Mouse (Mus musculus) heart, embryonic 14.5 days (tissue): ENCODE results near the gene Afap1. TPM values are rescaled to one million over a fixed set of nuclear protein-coding genes. Genes with fewer than 3 reads are reported as not detected.

Experiments
- ATAC-seq: fragments of 200-750 bp; cut with Nextera tagmentation; 2 replicates; pipeline ENCODE4 v1.8.0; 2017; ENCODE audit warnings: low read depth, moderate TSS enrichment; ENCODE audit not compliant: insufficient number of reproducible peaks, insufficient read depth, low FRiP score
- H3K27ac ChIP-seq, 2 experiments: fragments of 200-500 bp in 1 of 2; fragments of 300-500 bp in 1 of 2; sonication (generic) in 1 of 2; replicated peaks in 1 of 2; 2 replicates each; pipeline ENCODE4 v1.5.1; 2012 to 2014; ENCODE audit warnings: low read depth in 2 of 2, low read length in 2 of 2, control low read depth in 1 of 2, mild to moderate bottlenecking in 1 of 2, mixed read lengths in 1 of 2; ENCODE audit not compliant: control insufficient read depth in 1 of 2, insufficient read depth in 1 of 2
- H3K27me3 ChIP-seq: fragments of 300-500 bp; sonication (generic); 2 replicates; pipeline ENCODE4 v1.6.1; 2014; ENCODE audit warnings: mild to moderate bottlenecking, low read length, control low read depth; ENCODE audit not compliant: control insufficient read depth, insufficient read depth
- H3K36me3 ChIP-seq: fragments of 300-500 bp; sonication (generic); 2 replicates; pipeline ENCODE4 v1.6.1; 2014; ENCODE audit warnings: mild to moderate bottlenecking, control low read depth, low read length, mixed read lengths; ENCODE audit not compliant: control insufficient read depth, insufficient read depth
- H3K4me1 ChIP-seq, 2 experiments: fragments of 200-500 bp in 1 of 2; fragments of 300-500 bp in 1 of 2; sonication (generic) in 1 of 2; 2 replicates each; pipeline ENCODE4 v1.6.1; 2012 to 2014; ENCODE audit warnings: low read length in 2 of 2, control low read depth in 1 of 2, mixed read lengths in 1 of 2; ENCODE audit not compliant: control insufficient read depth in 2 of 2, insufficient read depth in 2 of 2
- H3K4me2 ChIP-seq: fragments of 300-500 bp; sonication (generic); 2 replicates; pipeline ENCODE4 v1.6.1; 2014; ENCODE audit warnings: mild to moderate bottlenecking, low read length
- H3K4me3 ChIP-seq, 2 experiments: fragments of 200-500 bp in 1 of 2; fragments of 300-500 bp in 1 of 2; sonication (generic) in 1 of 2; 2 replicates each; pipeline ENCODE4 v1.5.1; 2012 to 2014; ENCODE audit warnings: low read length in 2 of 2, mild to moderate bottlenecking in 2 of 2, control low read depth in 1 of 2, low read depth in 1 of 2, moderate library complexity in 1 of 2; ENCODE audit not compliant: control insufficient read depth in 1 of 2, insufficient read depth in 1 of 2
- H3K9ac ChIP-seq: fragments of 300-500 bp; sonication (generic); 2 replicates; pipeline ENCODE4 v1.6.1; 2014; ENCODE audit warnings: mild to moderate bottlenecking, low read length
- H3K9me3 ChIP-seq: fragments of 300-500 bp; sonication (generic); 2 replicates; pipeline ENCODE4 v1.6.1; 2016; ENCODE audit warnings: low read length, control low read depth; ENCODE audit not compliant: control insufficient read depth
- WGBS: fragments of 180-500 bp; shearing (Covaris S2); extraction: QIAGEN DNeasy Blood & Tissue Kit; methylation state at CpG from one replicate; pipeline ENCODE4 v1.1.7; 2014; 5-methylcytosine and 5-hydroxymethylcytosine counted together
- polyA plus RNA-seq: library from polyadenylated mRNA; unstranded; fragments of >200 nt; fragmentation: Nextera tagmentation; extraction: Ambion mirVana; gene quantifications from 2 replicates; pipeline ENCODE4 v1.2.1, GENCODE M21; 2014

Gene Afap1
- polyA plus RNA-seq, 1 experiment from 2014 or later = 24.8 TPM

DNA sequence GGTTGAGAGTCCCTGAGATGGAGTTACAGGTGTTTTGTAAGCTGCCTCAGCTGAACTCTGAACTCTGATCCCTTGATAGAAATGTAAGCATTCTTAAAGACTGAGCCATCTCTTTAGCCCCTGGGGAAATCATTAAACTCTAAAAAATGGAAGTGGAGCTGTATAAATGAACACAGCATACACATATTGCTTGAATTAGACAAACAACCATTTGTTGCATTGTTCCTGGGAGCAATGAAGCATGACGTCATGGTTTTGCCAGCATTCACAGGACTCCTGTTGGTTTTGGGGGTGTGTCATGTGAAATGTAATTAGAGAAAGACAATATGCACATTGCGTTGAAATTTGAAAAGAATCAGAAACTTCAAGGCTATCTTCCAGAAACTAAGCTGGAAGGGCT lies 3.5 kb upstream of the Afap1 start:
- 77% methylated on average over 2 of the region's 2 CpGs for WGBS
- Histone ChIP-seq H3K36me3 (no peaks in the 10 kb centered on the region), H3K4me1 (peaks cover 4 to 6% of the 10 kb centered on the region in 2 experiments; a peak in 3 of 4 replicates), H3K27me3 (no peaks in the 10 kb centered on the region), H3K27ac (no peak overlapping the region), H3K4me3 (no peak overlapping the region), H3K4me2 (no peak overlapping the region), H3K9ac (no peak overlapping the region), H3K9me3 (no peaks in the 10 kb centered on the region)
- ATAC-seq = no peak

DNA sequence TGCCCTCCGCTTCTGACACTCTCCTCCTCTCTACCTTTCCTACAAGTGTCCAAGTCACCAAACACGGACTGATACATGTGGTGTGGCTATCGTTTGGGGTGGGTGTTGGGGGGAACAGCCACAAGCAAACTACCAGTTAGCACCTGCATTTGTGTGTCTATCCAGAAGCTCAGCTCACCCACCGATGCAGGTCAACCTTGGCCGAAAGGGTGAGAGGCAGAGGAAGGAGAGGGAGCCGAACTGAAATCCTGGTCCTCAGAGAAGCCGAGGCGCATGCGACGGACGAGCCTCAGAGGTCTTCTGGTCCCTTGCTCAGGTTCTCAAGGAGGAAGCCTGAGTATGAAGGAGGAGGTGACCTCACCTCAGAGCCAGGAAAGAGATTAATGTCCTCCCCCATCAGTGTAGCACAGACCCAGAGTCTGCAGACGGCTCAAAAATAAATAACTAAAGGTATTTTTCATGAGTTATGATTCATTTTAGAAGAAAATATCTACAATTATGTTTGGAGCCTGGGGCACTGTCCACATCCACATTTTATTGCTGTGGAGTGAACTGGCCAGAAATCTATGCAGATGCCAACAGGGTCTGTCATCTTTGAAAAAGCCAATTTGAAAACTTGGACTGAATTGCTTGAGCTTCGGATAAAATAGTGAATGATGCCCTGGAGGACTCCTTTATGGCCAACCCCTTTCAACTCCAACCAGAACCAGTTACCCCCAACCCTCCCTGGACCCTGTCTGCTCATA lies 2.0 kb upstream of the Afap1 start:
- H3K9ac ChIP-seq = no peak overlapping the region
- ATAC-seq = no peak
- H3K27ac ChIP-seq = no peak overlapping the region
- no peak overlapping the region for H3K4me2 ChIP-seq
- H3K36me3 ChIP-seq = no peaks in the 10 kb centered on the region
- WGBS = 90% methylated on average over 13 of the region's 13 CpGs
- no peaks in the 10 kb centered on the region for H3K27me3 ChIP-seq
- no peaks in the 10 kb centered on the region for H3K9me3 ChIP-seq
- no peak overlapping the region for H3K4me3 ChIP-seq
- H3K4me1 ChIP-seq = peaks cover 10 to 15% of the 10 kb centered on the region in 2 experiments

DNA sequence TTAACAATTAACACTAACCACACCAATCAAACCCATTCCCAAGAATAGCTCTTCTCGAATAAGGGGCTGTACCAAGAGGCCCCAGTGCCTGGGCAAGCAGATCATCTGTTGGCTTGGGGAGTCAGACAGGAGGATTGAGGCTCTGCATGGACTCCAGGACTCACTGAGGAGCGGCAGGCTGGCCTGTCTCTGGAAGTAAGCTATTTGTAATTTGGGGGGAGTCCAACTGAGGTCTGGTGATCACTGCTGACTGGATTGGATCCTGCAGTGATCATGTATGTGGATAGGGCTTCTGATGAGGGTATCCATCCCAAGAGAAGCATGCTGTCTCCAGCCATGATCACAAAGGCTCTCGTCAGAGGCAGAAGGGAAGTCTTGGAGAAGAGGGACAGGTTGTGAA lies 756 bp upstream of the Afap1 start:
- Histone ChIP-seq H3K27ac (no peak overlapping the region), H3K9me3 (no peaks in the 10 kb centered on the region), H3K36me3 (no peaks in the 10 kb centered on the region), H3K9ac (no peak overlapping the region), H3K27me3 (no peaks in the 10 kb centered on the region), H3K4me2 (no peak overlapping the region), H3K4me1 (peaks cover 19 to 26% of the 10 kb centered on the region in 2 experiments), H3K4me3 (no peak overlapping the region)
- ATAC-seq = no peak
- 72% methylated on average over 3 of the region's 3 CpGs for WGBS

DNA sequence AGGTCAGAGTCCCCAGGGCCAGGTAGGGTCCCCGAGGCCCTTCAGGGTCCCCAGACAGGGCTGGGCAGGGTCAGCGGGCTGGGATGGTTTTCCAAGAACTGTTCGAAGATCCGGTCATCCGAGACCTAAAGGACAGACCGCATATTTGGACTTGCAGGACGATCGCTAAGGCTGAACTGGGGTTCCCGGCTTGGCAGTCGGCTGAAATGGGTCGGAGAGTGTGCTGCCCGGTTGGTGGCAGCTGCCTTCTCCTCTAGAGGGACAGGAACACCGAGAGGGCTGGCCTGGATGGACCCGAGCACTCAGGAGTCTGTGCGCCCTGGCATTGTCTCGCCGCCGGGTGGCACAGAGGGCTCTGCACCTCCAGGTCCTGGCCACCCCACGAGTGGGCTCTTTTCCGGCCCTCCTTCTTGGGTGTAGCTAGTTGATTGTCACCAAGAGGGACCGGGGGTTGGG lies 714 bp downstream of the Afap1 start:
- Histone ChIP-seq H3K4me3 (peak overlapping the region; percentile 68 to 77), H3K27me3 (no peaks in the 10 kb centered on the region), H3K4me2 (peak overlapping the region; percentile 88), H3K4me1 (peaks cover 23 to 33% of the 10 kb centered on the region in 2 experiments), H3K27ac (peak overlapping the region; percentile 78 to 85), H3K36me3 (no peaks in the 10 kb centered on the region), H3K9ac (peak overlapping the region; percentile 97), H3K9me3 (no peaks in the 10 kb centered on the region)
- 0% methylated on average over 21 of the region's 21 CpGs for WGBS
- peak; percentile 61; the same call in 1 of the 2 replicates for ATAC-seq

DNA sequence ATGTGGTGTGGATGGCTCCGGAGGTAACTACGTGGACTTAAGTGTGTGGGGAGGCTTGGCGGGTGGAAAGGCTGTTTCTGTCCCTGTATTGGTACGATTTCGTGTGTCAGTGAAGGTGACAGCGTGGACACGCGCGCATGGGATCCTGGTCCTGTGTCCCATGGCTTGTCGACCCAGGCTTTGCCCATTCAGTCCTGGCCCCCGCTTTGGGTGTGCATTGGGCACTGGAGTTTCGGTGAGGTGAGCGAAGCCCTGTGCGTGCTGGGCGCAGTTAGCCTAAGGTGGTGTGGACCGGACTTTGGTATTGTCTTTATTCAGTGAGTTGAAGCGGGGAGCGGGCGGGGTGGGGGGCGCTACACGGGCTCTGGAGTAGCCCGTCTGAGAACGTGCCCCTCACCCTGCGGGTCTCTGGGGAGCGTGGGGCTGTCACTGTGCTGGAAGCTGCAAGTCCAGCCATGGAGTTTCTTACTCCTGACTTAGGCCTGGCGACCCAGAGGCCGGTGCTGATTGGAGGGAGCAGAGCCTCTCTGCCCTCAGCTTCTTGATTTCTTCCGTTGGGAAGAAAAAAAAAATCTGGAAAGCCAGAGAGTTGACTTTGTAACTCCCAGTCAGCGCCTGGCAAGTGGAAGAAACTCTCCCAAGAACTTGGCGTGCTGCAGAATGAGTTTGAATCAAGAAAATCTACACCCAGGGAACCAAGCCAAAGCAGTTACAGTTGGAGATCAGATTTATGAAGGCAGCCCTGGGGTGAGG lies 1.4 kb downstream of the Afap1 start:
- H3K36me3 ChIP-seq = no peaks in the 10 kb centered on the region
- H3K4me3 ChIP-seq = peak overlapping the region; percentile 68 to 77
- H3K27ac ChIP-seq = peak overlapping the region; percentile 78 to 85
- no peaks in the 10 kb centered on the region for H3K27me3 ChIP-seq
- peaks cover 23 to 35% of the 10 kb centered on the region in 2 experiments for H3K4me1 ChIP-seq
- H3K4me2 ChIP-seq = peak overlapping the region; percentile 88
- WGBS = 2% methylated on average over 30 of the region's 30 CpGs
- no peak for ATAC-seq
- peak overlapping the region; percentile 97 for H3K9ac ChIP-seq
- H3K9me3 ChIP-seq = no peaks in the 10 kb centered on the region

DNA sequence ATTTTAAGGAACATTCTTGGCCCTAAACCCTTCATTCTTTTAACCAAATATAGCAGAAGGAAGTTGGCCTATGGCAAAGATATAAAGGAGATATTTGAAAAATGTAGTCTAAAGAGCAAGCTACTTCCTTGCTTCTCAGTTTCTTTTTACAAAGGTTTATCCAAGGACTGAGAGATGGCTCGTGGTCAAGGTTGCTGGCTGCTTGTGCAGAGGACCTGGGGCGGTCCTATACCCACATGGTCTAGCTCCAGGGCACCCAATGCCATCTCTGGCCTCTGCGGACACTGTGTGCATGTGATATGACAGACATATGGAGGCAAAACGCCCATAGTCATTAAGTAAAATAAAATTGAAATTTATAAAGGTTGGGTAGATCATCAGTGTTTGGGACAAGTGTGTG lies 2.8 kb downstream of the Afap1 start:
- H3K9ac ChIP-seq = no peak overlapping the region
- H3K4me2 ChIP-seq = peak overlapping the region; percentile 88; the same call in 1 of the 2 replicates
- no peaks in the 10 kb centered on the region for H3K27me3 ChIP-seq
- H3K4me1 ChIP-seq = peaks cover 34 to 50% of the 10 kb centered on the region in 2 experiments
- H3K36me3 ChIP-seq = no peaks in the 10 kb centered on the region
- H3K27ac ChIP-seq = no peak overlapping the region
- ATAC-seq = no peak
- WGBS = 87% methylated on average over 4 of the region's 4 CpGs
- H3K4me3 ChIP-seq = no peak overlapping the region
- H3K9me3 ChIP-seq = no peaks in the 10 kb centered on the region

DNA sequence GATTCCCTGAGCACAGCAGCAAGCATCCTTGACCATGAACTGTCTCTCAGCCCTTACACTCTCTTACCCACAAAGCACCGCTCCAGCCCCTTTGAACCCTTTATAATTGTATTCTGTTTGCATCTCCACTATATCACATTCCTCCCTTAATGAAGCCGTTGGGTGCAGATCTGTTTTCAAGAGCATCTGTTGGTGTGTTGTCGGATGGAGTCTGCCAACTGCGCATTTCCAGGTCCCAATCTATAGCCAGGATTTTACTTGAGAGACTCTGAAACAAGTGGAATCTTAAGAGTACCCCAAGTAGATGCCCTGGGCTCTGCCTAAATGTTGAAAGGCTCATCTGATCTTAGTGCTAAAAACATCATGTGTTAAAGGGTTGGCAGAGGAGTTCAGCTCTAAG lies 3.4 kb downstream of the Afap1 start:
- no peak for ATAC-seq
- Histone ChIP-seq H3K4me3 (no peak overlapping the region), H3K27ac (no peak overlapping the region)

More for the DNA sequence above, 3.4 kb downstream of the Afap1 start:
- no peak overlapping the region for H3K4me2 ChIP-seq
- H3K9ac ChIP-seq = no peak overlapping the region
- no peaks in the 10 kb centered on the region for H3K9me3 ChIP-seq
- no peaks in the 10 kb centered on the region for H3K27me3 ChIP-seq
- H3K36me3 ChIP-seq = no peaks in the 10 kb centered on the region
- H3K4me1 ChIP-seq = peaks cover 40 to 56% of the 10 kb centered on the region in 2 experiments
- WGBS = 62% methylated on average over 4 of the region's 4 CpGs
